Mouse (Mus musculus): ENCODE data around the gene Tnnt2. TPM values are rescaled to one million over a fixed set of nuclear protein-coding genes. Genes with fewer than 3 reads are reported as not detected.

Gene Tnnt2
- polyA plus RNA-seq, 1 experiment from 2014 or later: 22.5 TPM

GRCm38 (mm10) chr1:135834206-135834859, 1.8 kb upstream of the Tnnt2 start:
- H3K9ac ChIP-seq (ENCODE audit: low read length): no peak overlapping the region
- H3K4me2 ChIP-seq (ENCODE audit: low read depth): no peak overlapping the region
- no peak overlapping the region for H3K27ac ChIP-seq (ENCODE audit: low read depth, low read length)
- H3K36me3 ChIP-seq (ENCODE audit: control insufficient read depth, insufficient read depth, low read length): no peaks in the 10 kb centered on the region
- WGBS: 81% methylated on average over 6 of the region's 6 CpGs
- H3K4me1 ChIP-seq (ENCODE audit: control insufficient read depth, insufficient read depth, low read length): no peaks in the 10 kb centered on the region
- H3K27me3 ChIP-seq (ENCODE audit: control insufficient read depth, insufficient read depth, low read length): no peaks in the 10 kb centered on the region
- no peak overlapping the region for H3K4me3 ChIP-seq (ENCODE audit: low read depth, low read length)
- H3K9me3 ChIP-seq (ENCODE audit: control insufficient read depth, low read length): no peaks in the 10 kb centered on the region
- DNase-seq (ENCODE audit: low spot score) (no peak), ATAC-seq (ENCODE audit: insufficient read depth, low FRiP score, low TSS enrichment) (no peak)

- ATAC-seq (ENCODE audit: insufficient read depth, low FRiP score, low TSS enrichment): no peak
- no peak for DNase-seq (ENCODE audit: low spot score)
- 77% methylated on average over 8 of the region's 8 CpGs for WGBS
- Histone ChIP-seq H3K4me1 (ENCODE audit: control insufficient read depth, insufficient read depth, low read length) (no peaks in the 10 kb centered on the region), H3K36me3 (ENCODE audit: control insufficient read depth, insufficient read depth, low read length) (no peaks in the 10 kb centered on the region), H3K9ac (ENCODE audit: low read length) (no peak overlapping the region), H3K9me3 (ENCODE audit: control insufficient read depth, low read length) (no peaks in the 10 kb centered on the region), H3K27me3 (ENCODE audit: control insufficient read depth, insufficient read depth, low read length) (no peaks in the 10 kb centered on the region), H3K4me3 (ENCODE audit: low read depth, low read length) (no peak overlapping the region), H3K27ac (ENCODE audit: low read depth, low read length) (no peak overlapping the region), H3K4me2 (ENCODE audit: low read depth) (no peak overlapping the region)
These were observed 1.2 kb upstream of the Tnnt2 start for GRCm38 (mm10) chr1:135834983-135835382.

- H3K27me3 ChIP-seq (ENCODE audit: control insufficient read depth, insufficient read depth, low read length): no peaks in the 10 kb centered on the region
- ATAC-seq (ENCODE audit: insufficient read depth, low FRiP score, low TSS enrichment) (no peak), DNase-seq (ENCODE audit: low spot score) (no peak)
- 78% methylated on average over 4 of the region's 4 CpGs for WGBS
- H3K4me2 ChIP-seq (ENCODE audit: low read depth): no peak overlapping the region
- no peak overlapping the region for H3K9ac ChIP-seq (ENCODE audit: low read length)
- H3K27ac ChIP-seq (ENCODE audit: low read depth, low read length): no peak overlapping the region
- H3K36me3 ChIP-seq (ENCODE audit: control insufficient read depth, insufficient read depth, low read length): no peaks in the 10 kb centered on the region
- no peaks in the 10 kb centered on the region for H3K9me3 ChIP-seq (ENCODE audit: control insufficient read depth, low read length)
- H3K4me1 ChIP-seq (ENCODE audit: control insufficient read depth, insufficient read depth, low read length): no peaks in the 10 kb centered on the region
- no peak overlapping the region for H3K4me3 ChIP-seq (ENCODE audit: low read depth, low read length)
These were observed 2.5 kb downstream of the Tnnt2 start for GRCm38 (mm10) chr1:135838626-135839025.

- Histone ChIP-seq H3K4me1 (ENCODE audit: control insufficient read depth, insufficient read depth, low read length) (no peaks in the 10 kb centered on the region), H3K4me2 (ENCODE audit: low read depth) (no peak overlapping the region), H3K36me3 (ENCODE audit: control insufficient read depth, insufficient read depth, low read length) (no peaks in the 10 kb centered on the region), H3K27me3 (ENCODE audit: control insufficient read depth, insufficient read depth, low read length) (no peaks in the 10 kb centered on the region), H3K4me3 (ENCODE audit: low read depth, low read length) (no peak overlapping the region), H3K27ac (ENCODE audit: low read depth, low read length) (no peak overlapping the region), H3K9me3 (ENCODE audit: control insufficient read depth, low read length) (no peaks in the 10 kb centered on the region), H3K9ac (ENCODE audit: low read length) (no peak overlapping the region)
- WGBS: 87% methylated on average over 6 of the region's 6 CpGs
- DNase-seq (ENCODE audit: low spot score): no peak
- ATAC-seq (ENCODE audit: insufficient read depth, low FRiP score, low TSS enrichment): no peak
These were observed 2.9 kb downstream of the Tnnt2 start for GRCm38 (mm10) chr1:135839065-135839464.

GRCm38 (mm10) chr1:135840675-135841395, 4.7 kb downstream of the Tnnt2 start:
- no peaks in the 10 kb centered on the region for H3K9me3 ChIP-seq (ENCODE audit: control insufficient read depth, low read length)
- H3K4me1 ChIP-seq (ENCODE audit: control insufficient read depth, insufficient read depth, low read length): no peaks in the 10 kb centered on the region
- H3K36me3 ChIP-seq (ENCODE audit: control insufficient read depth, insufficient read depth, low read length): no peaks in the 10 kb centered on the region
- DNase-seq (ENCODE audit: low spot score) (no peak), ATAC-seq (ENCODE audit: insufficient read depth, low FRiP score, low TSS enrichment) (no peak)
- H3K9ac ChIP-seq (ENCODE audit: low read length): no peak overlapping the region
- 72% methylated on average over 15 of the region's 15 CpGs for WGBS
- H3K27ac ChIP-seq (ENCODE audit: low read depth, low read length): no peak overlapping the region
- H3K4me2 ChIP-seq (ENCODE audit: low read depth): no peak overlapping the region
- no peaks in the 10 kb centered on the region for H3K27me3 ChIP-seq (ENCODE audit: control insufficient read depth, insufficient read depth, low read length)
- no peak overlapping the region for H3K4me3 ChIP-seq (ENCODE audit: low read depth, low read length)

- H3K4me3 ChIP-seq (ENCODE audit: low read depth, low read length): no peak overlapping the region
- H3K27ac ChIP-seq (ENCODE audit: low read depth, low read length): no peak overlapping the region
- H3K4me2 ChIP-seq (ENCODE audit: low read depth): no peak overlapping the region
- no peak overlapping the region for H3K9ac ChIP-seq (ENCODE audit: low read length)
- WGBS: 86% methylated on average over 10 of the region's 10 CpGs
- ATAC-seq (ENCODE audit: insufficient read depth, low FRiP score, low TSS enrichment) (no peak), DNase-seq (ENCODE audit: low spot score) (no peak)
- H3K4me1 ChIP-seq (ENCODE audit: control insufficient read depth, insufficient read depth, low read length): no peaks in the 10 kb centered on the region
- H3K9me3 ChIP-seq (ENCODE audit: control insufficient read depth, low read length): no peaks in the 10 kb centered on the region
- no peaks in the 10 kb centered on the region for H3K36me3 ChIP-seq (ENCODE audit: control insufficient read depth, insufficient read depth, low read length)
- no peaks in the 10 kb centered on the region for H3K27me3 ChIP-seq (ENCODE audit: control insufficient read depth, insufficient read depth, low read length)
These were observed 7.5 kb downstream of the Tnnt2 start for GRCm38 (mm10) chr1:135843519-135844262.

GRCm38 (mm10) chr1:135844481-135844880, 8.3 kb downstream of the Tnnt2 start:
- Histone ChIP-seq H3K36me3 (ENCODE audit: control insufficient read depth, insufficient read depth, low read length) (no peaks in the 10 kb centered on the region), H3K4me1 (ENCODE audit: control insufficient read depth, insufficient read depth, low read length) (no peaks in the 10 kb centered on the region), H3K27me3 (ENCODE audit: control insufficient read depth, insufficient read depth, low read length) (no peaks in the 10 kb centered on the region), H3K27ac (ENCODE audit: low read depth, low read length) (no peak overlapping the region), H3K4me2 (ENCODE audit: low read depth) (no peak overlapping the region), H3K4me3 (ENCODE audit: low read depth, low read length) (no peak overlapping the region), H3K9ac (ENCODE audit: low read length) (no peak overlapping the region), H3K9me3 (ENCODE audit: control insufficient read depth, low read length) (no peaks in the 10 kb centered on the region)
- WGBS: 75% methylated on average over 6 of the region's 6 CpGs
- ATAC-seq (ENCODE audit: insufficient read depth, low FRiP score, low TSS enrichment): no peak
- no peak for DNase-seq (ENCODE audit: low spot score)

- DNase-seq (ENCODE audit: low spot score): no peak
- H3K9me3 ChIP-seq (ENCODE audit: control insufficient read depth, low read length): no peaks in the 10 kb centered on the region
These were observed 10.5 kb downstream of the Tnnt2 start for GRCm38 (mm10) chr1:135846632-135847031.

More at GRCm38 (mm10) chr1:135846632-135847031, 10.5 kb downstream of the Tnnt2 start:
- H3K27me3 ChIP-seq (ENCODE audit: control insufficient read depth, insufficient read depth, low read length): no peaks in the 10 kb centered on the region
- H3K4me2 ChIP-seq (ENCODE audit: low read depth): no peak overlapping the region
- peaks cover 2% of the 10 kb centered on the region for H3K4me1 ChIP-seq (ENCODE audit: control insufficient read depth, insufficient read depth, low read length)
- no peak for ATAC-seq (ENCODE audit: insufficient read depth, low FRiP score, low TSS enrichment)
- no peaks in the 10 kb centered on the region for H3K36me3 ChIP-seq (ENCODE audit: control insufficient read depth, insufficient read depth, low read length)
- 71% methylated on average over 5 of the region's 5 CpGs for WGBS
- no peak overlapping the region for H3K4me3 ChIP-seq (ENCODE audit: low read depth, low read length)
- H3K9ac ChIP-seq (ENCODE audit: low read length): no peak overlapping the region
- H3K27ac ChIP-seq (ENCODE audit: low read depth, low read length): no peak overlapping the region
